Mouse (Mus musculus) macrophage (primary cell): ENCODE results near the gene Pkp4. TPM values are rescaled to one million over a fixed set of nuclear protein-coding genes. Genes with fewer than 3 reads are reported as not detected.

ENCODE experiments used
- H3K27ac ChIP-seq: fragments of 350-480 bp; formaldehyde crosslinking; 2 replicates; pipeline ENCODE4 v1.9.0; 2021
- H3K36me3 ChIP-seq: fragments of 350-480 bp; formaldehyde crosslinking; 2 replicates; pipeline ENCODE4 v1.9.0; 2021; ENCODE audit errors: inconsistent target
- H3K4me3 ChIP-seq: fragments of 350-480 bp; formaldehyde crosslinking; 2 replicates; pipeline ENCODE4 v1.9.0; 2021; ENCODE audit errors: inconsistent target
- H3K79me2 ChIP-seq: fragments of 350-480 bp; formaldehyde crosslinking; 2 replicates; pipeline ENCODE4 v1.9.0; 2021; ENCODE audit errors: inconsistent target
- WGBS: methylation state at CpG from one replicate; pipeline ENCODE4 v1.1.7; 2026; ENCODE audit warnings: inconsistent platforms; ENCODE audit not compliant: missing documents; 5-methylcytosine and 5-hydroxymethylcytosine counted together
- polyA plus RNA-seq: library from polyadenylated mRNA; stranded (reverse); fragments of 250-400 nt; gene quantifications from 3 replicates; pipeline ENCODE4 v1.2.4, GENCODE M21; 2018; ENCODE audit warnings: inconsistent platforms

The Pkp4 gene
- polyA plus RNA-seq, 1 experiment from 2014 or later: 69.4 TPM

GRCm38 (mm10) chr2:59400901-59401378, 240.3 kb downstream of the Pkp4 start:
- WGBS: 68% methylated on average over 2 of the region's 2 CpGs
- no peak overlapping the region for H3K4me3 ChIP-seq
- no peaks in the 10 kb centered on the region for H3K36me3 ChIP-seq
- no peaks in the 10 kb centered on the region for H3K79me2 ChIP-seq
- H3K27ac ChIP-seq: peak overlapping the region; percentile 37

DNA sequence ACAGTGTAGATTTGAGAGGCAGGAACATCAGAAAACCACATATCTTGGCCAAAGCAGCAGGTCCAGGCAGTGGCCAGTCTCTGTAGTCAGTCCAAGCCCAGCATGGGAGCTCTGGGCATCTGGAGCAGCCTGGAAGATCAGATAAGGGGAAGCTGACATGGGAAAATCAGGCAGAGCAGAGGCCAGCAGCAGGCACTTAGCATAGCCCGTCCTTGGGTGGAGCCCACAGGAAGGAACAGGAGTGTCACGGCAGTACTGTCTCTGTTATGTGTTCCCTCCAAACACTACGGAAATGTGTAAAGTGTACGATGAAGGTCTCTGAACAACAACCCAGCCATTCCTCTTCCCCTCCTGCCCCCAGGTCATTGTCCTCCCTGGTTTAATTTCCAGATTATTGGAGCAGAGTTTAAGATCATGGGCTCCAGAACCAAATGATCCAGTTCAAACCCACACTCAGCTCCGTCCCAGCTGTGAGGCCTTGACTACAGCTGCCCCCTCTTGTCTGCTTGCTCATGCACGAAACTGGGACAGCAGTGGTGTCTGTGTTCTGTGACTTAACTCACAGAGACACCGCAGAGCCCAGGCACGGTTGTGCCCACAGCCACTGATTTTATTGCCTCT, 241.3 kb downstream of the Pkp4 start:
- WGBS: 93% methylated on average over 8 of the region's 8 CpGs
- no peaks in the 10 kb centered on the region for H3K36me3 ChIP-seq
- no peaks in the 10 kb centered on the region for H3K79me2 ChIP-seq
- H3K4me3 ChIP-seq: no peak overlapping the region
- H3K27ac ChIP-seq: 0 out of 2 replicates have a peak overlapping the region, but pooled peaks have one; percentile 37

DNA sequence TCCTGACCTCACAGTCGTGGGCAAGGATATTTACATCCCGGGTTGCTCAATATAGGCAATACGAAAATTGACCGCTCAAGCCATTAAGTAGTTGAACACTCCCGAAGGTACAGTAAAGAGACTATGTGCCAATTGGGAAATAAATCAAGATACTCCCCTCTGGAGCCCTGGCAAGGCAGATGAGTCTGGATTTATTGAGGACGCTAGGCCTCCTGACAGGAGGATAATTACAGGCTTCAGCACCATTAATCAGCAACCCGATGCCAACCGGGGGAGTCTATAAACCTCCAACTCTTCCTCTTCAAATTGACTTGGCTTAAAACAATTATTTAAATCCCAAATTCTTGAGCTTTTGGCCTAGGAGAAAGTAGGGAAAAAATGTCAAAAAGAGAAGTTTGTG, 243.4 kb downstream of the Pkp4 start:
- no peak overlapping the region for H3K4me3 ChIP-seq
- no peak overlapping the region for H3K27ac ChIP-seq
- WGBS: 97% methylated on average over 8 of the region's 8 CpGs
- no peaks in the 10 kb centered on the region for H3K79me2 ChIP-seq
- no peaks in the 10 kb centered on the region for H3K36me3 ChIP-seq

Other genes starting within 250 kb of the Pkp4 start
- 1.8 to 14.4 TPM (median 8.7 TPM) in 3 replicates for gene Ccdc148, start 167 bp upstream of the Pkp4 start, polyA plus RNA-seq